Mouse (Mus musculus): ENCODE measurements around the gene Bik.

Gene Bik

GRCm38 (mm10) chr15:83512489-83513281, 14.0 kb upstream of the Bik start:
- DNase-seq: no peak

GRCm38 (mm10) chr15:83515018-83515417, 11.6 kb upstream of the Bik start:
- DNase-seq: no peak

- peak; percentile 92 for DNase-seq
Measured at GRCm38 (mm10) chr15:83518215-83519048, 8.2 kb upstream of the Bik start.

GRCm38 (mm10) chr15:83520861-83521382, 5.7 kb upstream of the Bik start:
- no peak for DNase-seq

- DNase-seq: no peak
Measured at GRCm38 (mm10) chr15:83523196-83523595, 3.5 kb upstream of the Bik start.

GRCm38 (mm10) chr15:83523638-83524332, 2.9 kb upstream of the Bik start:
- DNase-seq: no peak

GRCm38 (mm10) chr15:83524333-83524729, 2.3 kb upstream of the Bik start:
- no peak for DNase-seq

- DNase-seq: peak; percentile 41
Measured at GRCm38 (mm10) chr15:83527092-83527437, 403 bp downstream of the Bik start.

GRCm38 (mm10) chr15:83527747-83528146, 1.1 kb downstream of the Bik start:
- no peak for DNase-seq

GRCm38 (mm10) chr15:83528892-83529291, 2.2 kb downstream of the Bik start:
- no peak for DNase-seq

GRCm38 (mm10) chr15:83529765-83530164, 3.1 kb downstream of the Bik start:
- DNase-seq: no peak

GRCm38 (mm10) chr15:83530233-83530632, 3.6 kb downstream of the Bik start:
- no peak for DNase-seq

GRCm38 (mm10) chr15:83530688-83531087, 4.0 kb downstream of the Bik start:
- no peak for DNase-seq

- DNase-seq: no peak
Measured at GRCm38 (mm10) chr15:83531961-83532469, 5.4 kb downstream of the Bik start.

GRCm38 (mm10) chr15:83532606-83533005, 5.9 kb downstream of the Bik start:
- DNase-seq: no peak

- DNase-seq: no peak
Measured at GRCm38 (mm10) chr15:83534960-83535889, 8.6 kb downstream of the Bik start.

- DNase-seq: no peak
Measured at GRCm38 (mm10) chr15:83535890-83536231, 9.2 kb downstream of the Bik start.

- DNase-seq: no peak
Measured at GRCm38 (mm10) chr15:83538855-83539254, 12.2 kb downstream of the Bik start.

- no peak for DNase-seq
Measured at GRCm38 (mm10) chr15:83539905-83540304, 13.2 kb downstream of the Bik start.

GRCm38 (mm10) chr15:83541647-83542287, 15.1 kb downstream of the Bik start:
- no peak for DNase-seq

GRCm38 (mm10) chr15:83546029-83546428, 19.4 kb downstream of the Bik start:
- no peak for DNase-seq

GRCm38 (mm10) chr15:83547144-83547543, 20.5 kb downstream of the Bik start:
- no peak for DNase-seq
